Mouse (Mus musculus) hindlimb bud, embryonic 11.5 days (tissue): Measurements from ENCODE around the gene Ptprr.

Experiments
- DNase-seq: peaks from one replicate; pipeline ENCODE4 v3.0.0-alpha.2; 2012; ENCODE audit warnings: low read depth, low spot score; ENCODE audit errors: extremely low spot score

The Ptprr gene

GRCm38 (mm10) chr10:116017845-116018479 is at the start of gene Ptprr:
Gene Ptprr, plus strand, starts transcription at chr10:116018213.
- DNase-seq = peak; percentile 58

DNA sequence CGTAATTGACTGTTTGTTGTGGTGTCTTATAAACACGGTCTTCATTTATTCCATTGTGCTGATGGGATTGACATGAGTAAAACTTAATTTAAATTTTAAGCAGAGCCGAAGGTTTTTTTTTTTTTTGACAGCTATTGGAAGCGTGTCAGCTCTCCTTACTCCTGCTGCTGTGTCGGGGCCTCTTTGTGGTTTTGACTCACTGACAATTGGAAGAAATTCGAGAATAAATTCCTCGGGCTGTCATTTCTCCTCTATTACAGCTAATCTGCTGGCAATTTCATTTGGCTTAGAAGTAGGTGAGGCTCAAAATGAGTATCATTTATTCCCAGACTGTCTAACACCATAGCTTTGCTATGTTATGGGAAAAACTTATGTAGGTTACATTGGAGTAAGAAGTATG is 41.7 kb upstream of the Ptprr start:
- DNase-seq = no peak

- no peak for DNase-seq
These were observed 39.0 kb upstream of the Ptprr start for GRCm38 (mm10) chr10:115978992-115979391.

GRCm38 (mm10) chr10:115980018-115980417 is 38.0 kb upstream of the Ptprr start:
- DNase-seq = no peak

- no peak for DNase-seq
These were observed 33.7 kb upstream of the Ptprr start for GRCm38 (mm10) chr10:115984308-115984707.

GRCm38 (mm10) chr10:116001838-116002237 is 16.2 kb upstream of the Ptprr start:
- DNase-seq = no peak

DNA sequence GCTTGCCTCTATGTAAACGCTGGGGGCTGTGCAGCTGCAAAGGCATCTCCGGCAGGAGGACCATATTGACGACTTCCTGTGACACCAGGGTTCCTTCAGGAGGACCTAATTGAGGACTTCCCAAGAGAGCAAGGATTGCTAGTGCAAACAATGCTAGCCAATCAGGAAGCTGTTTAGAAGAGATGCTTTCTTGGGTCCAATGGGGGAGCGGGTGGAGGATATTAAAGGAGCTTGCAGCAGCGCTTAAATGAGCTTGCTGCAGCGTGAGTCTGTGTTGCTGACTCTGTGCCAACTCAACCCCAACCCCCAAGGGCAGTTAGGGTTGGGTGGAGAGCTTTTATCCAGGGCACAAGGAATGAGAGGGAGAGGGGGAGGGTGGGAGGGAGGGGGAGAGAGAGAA is 11.3 kb upstream of the Ptprr start:
- no peak for DNase-seq

DNA sequence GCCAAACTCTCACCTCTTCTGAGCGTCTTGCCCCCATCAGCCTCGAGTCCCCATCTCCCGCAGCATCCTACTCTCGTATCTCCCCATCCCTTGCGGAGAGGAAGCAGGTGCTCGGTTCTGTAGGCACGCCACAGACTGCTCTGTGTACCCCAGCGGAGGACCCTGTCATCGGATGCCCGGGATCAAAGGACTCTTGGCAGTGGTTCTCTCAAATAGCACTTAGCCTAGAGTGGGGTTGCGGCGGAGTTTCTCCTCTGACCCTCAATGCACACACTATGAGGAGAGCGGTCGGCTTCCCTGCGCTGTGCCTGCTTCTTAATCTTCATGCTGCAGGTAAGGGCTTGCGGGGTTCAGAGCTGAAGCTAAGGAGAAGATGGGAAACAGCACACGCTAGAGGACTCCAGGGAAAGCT is 473 bp downstream of the Ptprr start:
- DNase-seq = no peak

GRCm38 (mm10) chr10:116019086-116019860 is 1.3 kb downstream of the Ptprr start:
- DNase-seq = no peak

DNA sequence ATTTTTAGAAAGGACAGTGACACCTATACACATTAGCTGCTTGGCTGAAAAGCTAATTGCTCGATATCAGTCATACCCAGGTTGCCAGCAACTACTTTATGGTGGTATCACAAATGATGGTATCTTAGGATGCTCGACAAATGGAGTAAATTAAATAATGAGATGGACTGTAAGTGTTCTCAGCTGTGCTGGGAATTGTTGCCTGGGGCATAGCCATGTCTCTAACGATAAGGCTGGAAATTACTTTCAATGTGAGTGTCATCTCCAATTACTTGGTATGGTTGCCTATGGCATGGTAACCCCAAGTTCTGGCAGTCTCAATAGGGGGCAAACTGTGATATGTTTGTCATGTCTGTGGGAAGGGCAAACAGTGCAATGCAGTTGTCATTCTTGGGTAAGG is 3.1 kb downstream of the Ptprr start:
- no peak for DNase-seq

GRCm38 (mm10) chr10:116038150-116038549 is 20.1 kb downstream of the Ptprr start:
- no peak for DNase-seq

DNA sequence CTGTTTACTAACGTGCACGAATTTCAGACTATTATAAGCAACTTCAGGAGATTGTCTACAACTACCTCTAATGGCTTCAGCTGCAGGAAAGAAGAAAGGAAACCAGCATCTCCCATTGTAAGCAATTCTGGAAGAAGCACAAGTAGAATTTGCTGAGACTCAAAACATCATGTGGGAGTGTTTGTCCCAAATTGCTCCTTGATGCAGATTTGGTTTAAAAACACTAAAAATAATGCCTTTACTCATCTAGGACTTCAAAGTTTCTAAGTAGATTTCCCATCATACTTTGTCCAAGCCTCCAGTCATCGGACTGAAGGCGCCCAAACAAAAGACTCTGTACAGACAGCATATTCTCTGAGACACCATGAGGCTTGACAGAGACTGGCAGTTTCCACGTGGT is 57.9 kb downstream of the Ptprr start:
- no peak for DNase-seq

DNA sequence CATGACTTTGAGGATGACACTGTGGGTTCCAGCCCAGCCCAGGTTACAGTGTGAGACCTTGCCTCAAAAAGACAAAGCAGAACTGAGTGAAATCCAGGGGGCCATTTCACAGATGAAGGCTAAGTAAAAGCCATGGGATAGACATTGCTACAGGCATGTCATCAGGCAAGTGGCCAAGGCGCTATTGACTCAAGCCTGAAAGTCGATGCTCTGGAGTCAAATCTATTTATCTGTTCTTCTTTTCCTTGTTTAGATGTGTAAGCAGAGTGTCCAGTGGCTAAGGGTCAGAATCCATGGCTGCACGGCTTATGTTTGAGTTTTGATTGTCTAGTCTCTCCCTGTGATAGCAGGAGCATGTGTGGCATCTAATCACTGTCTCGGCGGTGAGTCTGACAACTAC is 60.6 kb downstream of the Ptprr start:
- no peak for DNase-seq

- no peak for DNase-seq
These were observed 61.4 kb downstream of the Ptprr start for GRCm38 (mm10) chr10:116079396-116079795.

DNA sequence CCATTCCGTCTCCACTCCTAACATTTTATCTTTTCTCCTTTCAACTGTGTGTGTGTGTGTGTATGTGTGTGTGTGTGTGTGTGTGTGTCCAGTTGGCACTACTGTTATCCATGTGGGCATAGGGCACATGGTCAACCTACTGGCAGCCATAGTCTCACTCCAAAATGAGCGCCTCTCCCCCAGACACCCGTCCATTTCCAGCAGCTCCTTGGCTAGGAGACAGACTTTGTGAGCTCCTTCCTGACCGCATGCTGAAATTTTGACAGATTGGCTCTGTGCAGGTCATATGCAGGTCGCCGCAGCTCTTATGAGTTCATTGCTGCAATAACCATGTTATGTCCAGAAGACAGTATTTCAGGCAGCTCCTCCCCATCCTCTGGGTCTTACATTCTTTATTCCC is 62.8 kb downstream of the Ptprr start:
- DNase-seq = no peak

- DNase-seq = no peak
These were observed 66.0 kb downstream of the Ptprr start for GRCm38 (mm10) chr10:116083965-116084364.

GRCm38 (mm10) chr10:116096466-116096865 is 78.5 kb downstream of the Ptprr start:
- no peak for DNase-seq

DNA sequence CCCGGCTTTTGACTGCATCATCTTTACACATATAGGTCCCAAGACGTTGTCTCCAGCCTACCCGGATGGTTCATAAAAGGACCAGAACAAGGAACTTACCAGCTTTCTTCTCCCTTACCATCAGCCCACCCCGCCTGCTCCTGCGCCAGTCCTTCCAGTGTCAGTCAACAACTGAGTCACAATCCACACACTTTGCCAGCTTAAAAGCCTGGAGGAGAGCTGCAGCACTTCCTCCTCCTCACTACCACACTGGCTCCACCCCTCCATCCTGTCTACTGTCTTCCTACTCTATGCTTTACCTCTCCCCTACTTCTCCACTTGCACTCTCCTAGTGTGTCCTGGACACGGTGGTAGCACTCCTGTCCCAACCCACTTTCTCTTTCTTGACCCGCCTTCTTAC is 80.5 kb downstream of the Ptprr start:
- no peak for DNase-seq

DNA sequence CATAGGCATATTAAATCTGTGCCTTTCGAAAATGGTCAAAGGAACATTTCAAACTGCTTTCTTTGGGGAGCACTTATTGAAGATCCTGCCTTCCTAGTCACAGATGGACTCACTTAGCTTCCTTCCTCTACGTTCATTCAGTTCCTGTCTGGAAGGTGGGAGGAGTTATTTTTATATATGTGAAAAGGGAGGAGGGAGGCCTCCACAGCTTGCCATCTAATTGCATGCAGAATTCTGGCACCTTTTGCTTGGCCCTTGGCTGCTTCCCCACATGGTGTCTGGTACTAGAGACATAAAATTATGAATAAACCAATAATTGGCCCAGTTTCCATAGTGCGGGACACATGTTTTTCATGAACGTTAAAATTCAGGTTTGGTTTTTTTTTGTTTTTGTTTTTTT is 90.2 kb downstream of the Ptprr start:
- no peak for DNase-seq

- no peak for DNase-seq
These were observed 90.7 kb downstream of the Ptprr start for GRCm38 (mm10) chr10:116108730-116109129.

DNA sequence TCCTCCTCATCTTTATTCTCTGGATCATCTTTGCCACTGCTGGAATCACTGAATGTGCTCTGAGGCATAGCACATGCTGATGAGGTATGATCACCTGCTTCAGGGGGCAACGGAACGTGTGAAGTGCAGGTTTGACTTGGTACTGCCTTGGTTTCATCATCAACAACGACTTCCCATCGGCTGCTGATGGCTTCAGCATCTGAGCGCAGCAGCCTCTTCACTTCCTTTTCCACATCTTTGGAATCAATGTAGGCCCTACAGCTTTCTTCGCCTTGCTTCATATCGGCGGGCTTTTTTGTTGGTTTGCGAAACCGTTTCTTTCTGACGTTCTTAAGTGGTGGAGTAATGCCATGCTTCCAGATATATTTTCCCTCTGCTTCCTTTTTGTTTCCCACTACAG is 94.9 kb downstream of the Ptprr start:
- no peak for DNase-seq

DNA sequence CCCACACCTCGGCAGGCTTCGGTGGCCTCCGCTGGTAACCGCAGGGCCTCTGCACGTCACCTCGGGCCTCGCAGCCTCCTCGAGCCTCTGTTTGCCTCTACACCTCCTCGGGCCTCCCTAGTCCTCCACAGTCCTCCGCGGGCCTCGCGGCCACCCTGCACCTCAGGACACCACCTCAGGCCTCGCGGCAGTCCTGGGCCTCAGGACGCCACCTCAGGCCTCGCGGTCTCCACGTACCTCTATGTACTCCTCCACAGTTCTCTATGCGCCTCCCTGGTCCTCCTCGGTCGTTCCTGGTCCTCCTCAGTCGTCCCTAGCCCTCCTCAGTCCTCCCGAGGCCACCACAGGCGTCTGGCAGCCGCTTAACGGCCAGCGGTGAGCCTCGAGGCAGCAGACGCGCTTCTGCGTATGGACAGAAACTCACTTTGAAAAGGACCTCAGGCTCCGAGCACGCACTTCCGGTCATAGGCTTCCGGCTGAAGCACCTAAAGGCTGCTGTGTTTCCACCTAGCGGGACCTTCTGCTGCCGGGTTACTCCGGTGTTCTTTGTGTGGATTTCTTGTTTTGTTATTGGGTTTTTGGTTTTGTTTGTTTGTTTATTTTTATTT is 96.0 kb downstream of the Ptprr start, which contains the start of gene 4933416C03Rik:
TSS of gene 4933416C03Rik (minus strand) at position 51 of the 608 bp plus-strand sequence.
- DNase-seq = no peak
